Mouse (Mus musculus) lung, postnatal 0 days (tissue): ENCODE data around the gene Ifi207.

Experiments used
- CTCF ChIP-seq: IDR thresholded peaks from 2 replicates; pipeline ENCODE4 v1.5.1; 2016; ENCODE audit warnings: antibody characterized with exemption, mild to moderate bottlenecking
- EP300 ChIP-seq: IDR thresholded peaks from 2 replicates; pipeline ENCODE4 v1.6.1; 2016; ENCODE audit warnings: antibody characterized with exemption, mild to moderate bottlenecking, control low read depth

DNA sequence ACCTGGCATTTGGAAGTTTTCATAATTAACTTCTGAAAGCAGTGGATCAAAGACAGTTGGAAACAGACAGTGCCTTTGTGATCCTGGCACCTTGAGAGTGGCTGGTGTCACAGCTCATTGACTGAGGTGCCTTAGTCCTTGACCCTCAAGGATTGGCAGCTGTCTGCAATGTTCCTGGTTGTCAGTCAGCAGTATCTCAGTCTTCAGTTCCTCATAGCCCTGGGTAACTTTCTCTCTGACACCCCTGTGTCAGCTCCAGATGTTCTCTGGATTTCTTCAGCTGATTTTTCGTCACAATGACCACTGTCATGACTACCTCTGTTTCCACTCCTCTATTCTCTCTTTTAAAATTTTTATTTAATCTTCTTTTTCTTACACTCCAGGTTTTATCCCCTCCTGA, 715 bp upstream of the Ifi207 start:
- no peak for TF ChIP-seq CTCF
- TF ChIP-seq EP300, result no peak
